Mouse (Mus musculus): ENCODE data around the gene Rnf144a.

- TF ChIP-seq CTCF (IDR thresholded peaks at IDR 0.05; ENCODE audit: borderline replicate concordance, extremely low read depth, insufficient read depth, insufficient read length) (no peak), POLR2A (IDR thresholded peaks at IDR 0.05; ENCODE audit: borderline replicate concordance, extremely low read depth, insufficient read depth, insufficient read length, poor library complexity, severe bottlenecking) (no peak)
Observed at GRCm38 (mm10) chr12:26365531-26366315, 49.3 kb downstream of the Rnf144a start.

All from brain, embryonic 14.5 days (tissue).